Mouse (Mus musculus) hindbrain, embryonic 12.5 days (tissue): ENCODE measurements at regions not wholly inside any gene's neighbourhood (a gene's known extent, or its start where the extent isn't known, plus 50 kb on each side); places are given as distances from the start of the nearest gene placed in this dataset.

ENCODE experiments used
- ATAC-seq: fragments of 200-750 bp; cut with Nextera tagmentation; 2 replicates; pipeline ENCODE4 v1.8.0; 2017; ENCODE audit warnings: moderate TSS enrichment; ENCODE audit not compliant: low FRiP score
- H3K27ac ChIP-seq: fragments of 300-500 bp; sonication (generic); 2 replicates; pipeline ENCODE4 v1.5.1; 2016; ENCODE audit warnings: mild to moderate bottlenecking
- H3K27me3 ChIP-seq: fragments of 300-500 bp; sonication (generic); 2 replicates; pipeline ENCODE4 v1.6.1; 2016; ENCODE audit warnings: mild to moderate bottlenecking
- H3K36me3 ChIP-seq: fragments of 300-500 bp; sonication (generic); 2 replicates; pipeline ENCODE4 v1.6.1; 2016; ENCODE audit warnings: mild to moderate bottlenecking
- H3K4me1 ChIP-seq: fragments of 300-500 bp; sonication (generic); 2 replicates; pipeline ENCODE4 v1.6.1; 2016
- H3K4me2 ChIP-seq: fragments of 300-500 bp; sonication (generic); replicated peaks from 2 replicates; pipeline ENCODE4 v1.6.1; 2016; ENCODE audit warnings: mild to moderate bottlenecking
- H3K4me3 ChIP-seq: fragments of 300-500 bp; sonication (generic); 2 replicates; pipeline ENCODE4 v1.5.1; 2016; ENCODE audit warnings: mild to moderate bottlenecking
- H3K9ac ChIP-seq: fragments of 300-500 bp; sonication (generic); 2 replicates; pipeline ENCODE4 v1.6.1; 2016; ENCODE audit warnings: mild to moderate bottlenecking, moderate library complexity
- H3K9me3 ChIP-seq: fragments of 300-500 bp; sonication (generic); replicated peaks from 2 replicates; pipeline ENCODE4 v1.6.1; 2016; ENCODE audit warnings: mild to moderate bottlenecking
- WGBS: fragments of 180-500 bp; shearing (Covaris S2); methylation state at CpG from one replicate; pipeline ENCODE4 v1.1.7; 2016; 5-methylcytosine and 5-hydroxymethylcytosine counted together

DNA sequence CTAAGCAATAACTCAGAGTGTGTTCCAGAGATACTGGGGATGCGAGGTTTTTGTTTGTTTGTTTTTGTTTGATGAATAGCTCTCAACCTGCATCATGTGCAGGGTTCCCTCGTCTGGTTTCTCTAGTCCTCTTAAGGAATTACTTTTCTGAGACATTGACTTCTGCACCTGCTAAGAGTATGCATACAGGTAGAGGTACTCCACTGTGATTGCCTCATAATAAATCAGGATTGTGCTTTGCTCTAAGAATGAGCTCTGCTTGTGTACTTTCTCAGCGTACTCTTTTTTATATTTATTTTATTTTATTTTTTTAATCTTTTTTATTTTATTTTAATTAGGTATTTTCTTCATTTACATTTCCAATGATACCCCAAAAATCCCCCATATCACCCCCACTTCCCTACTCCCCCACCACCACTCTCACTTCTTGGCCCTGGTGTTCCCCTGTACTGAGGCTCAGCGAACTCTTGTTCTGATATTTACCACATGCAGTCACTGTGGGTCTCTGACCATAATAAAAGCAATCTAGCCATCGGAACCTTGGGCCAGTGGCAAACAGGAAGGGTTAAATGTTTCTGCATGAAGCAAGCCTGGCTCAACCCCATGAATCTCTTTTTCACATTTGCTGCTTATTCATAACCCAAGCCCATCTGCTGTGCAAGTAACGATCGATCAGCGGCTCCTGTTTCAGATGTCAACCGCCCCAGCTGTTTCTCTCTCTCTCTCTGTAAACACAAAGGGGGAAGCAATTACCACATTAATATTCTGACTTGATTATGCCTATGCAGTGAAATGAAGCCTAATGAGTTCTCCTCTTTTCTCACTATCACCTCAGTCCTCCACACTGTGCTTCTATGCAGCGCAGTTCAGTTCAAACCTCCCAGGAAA, 693.8 kb downstream of the Inhba start:
- H3K27ac ChIP-seq: peak overlapping the region; percentile 62
- no peaks in the 10 kb centered on the region for H3K9me3 ChIP-seq
- peak; percentile 91 for ATAC-seq
- H3K36me3 ChIP-seq: no peaks in the 10 kb centered on the region
- no peaks in the 10 kb centered on the region for H3K27me3 ChIP-seq
- no peak overlapping the region for H3K4me2 ChIP-seq
- H3K9ac ChIP-seq: no peak overlapping the region
- WGBS: 57% methylated on average over 10 of the region's 10 CpGs
- H3K4me3 ChIP-seq: no peak overlapping the region
- peaks cover 7% of the 10 kb centered on the region; the same call in 1 of the 2 replicates for H3K4me1 ChIP-seq

DNA sequence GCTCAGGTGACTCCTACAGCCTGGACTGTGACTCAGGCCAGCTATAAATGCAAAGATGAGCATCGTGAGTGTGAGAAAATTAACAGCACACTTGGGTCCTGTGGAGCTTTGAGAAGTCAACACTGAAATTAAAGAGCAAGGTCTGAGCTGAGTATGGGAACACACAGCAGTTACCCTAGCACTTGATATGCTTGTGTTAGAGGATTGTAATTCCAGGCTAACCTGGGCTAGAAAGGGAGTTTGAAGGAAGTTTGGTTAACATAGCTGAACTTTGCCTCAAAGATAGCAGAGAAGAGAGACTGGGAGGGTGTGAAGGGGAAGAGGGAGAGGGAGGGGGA, 694.4 kb downstream of the Inhba start:
- 23% methylated on average over 1 of the region's 1 CpGs for WGBS
- no peaks in the 10 kb centered on the region for H3K27me3 ChIP-seq
- no peaks in the 10 kb centered on the region for H3K9me3 ChIP-seq
- no peak overlapping the region for H3K4me2 ChIP-seq
- peak overlapping the region; percentile 62; the same call in 1 of the 2 replicates for H3K27ac ChIP-seq
- H3K4me1 ChIP-seq: peaks cover 7% of the 10 kb centered on the region; the same call in 1 of the 2 replicates
- H3K36me3 ChIP-seq: no peaks in the 10 kb centered on the region
- no peak overlapping the region for H3K9ac ChIP-seq
- peak; percentile 65 for ATAC-seq
- H3K4me3 ChIP-seq: no peak overlapping the region

DNA sequence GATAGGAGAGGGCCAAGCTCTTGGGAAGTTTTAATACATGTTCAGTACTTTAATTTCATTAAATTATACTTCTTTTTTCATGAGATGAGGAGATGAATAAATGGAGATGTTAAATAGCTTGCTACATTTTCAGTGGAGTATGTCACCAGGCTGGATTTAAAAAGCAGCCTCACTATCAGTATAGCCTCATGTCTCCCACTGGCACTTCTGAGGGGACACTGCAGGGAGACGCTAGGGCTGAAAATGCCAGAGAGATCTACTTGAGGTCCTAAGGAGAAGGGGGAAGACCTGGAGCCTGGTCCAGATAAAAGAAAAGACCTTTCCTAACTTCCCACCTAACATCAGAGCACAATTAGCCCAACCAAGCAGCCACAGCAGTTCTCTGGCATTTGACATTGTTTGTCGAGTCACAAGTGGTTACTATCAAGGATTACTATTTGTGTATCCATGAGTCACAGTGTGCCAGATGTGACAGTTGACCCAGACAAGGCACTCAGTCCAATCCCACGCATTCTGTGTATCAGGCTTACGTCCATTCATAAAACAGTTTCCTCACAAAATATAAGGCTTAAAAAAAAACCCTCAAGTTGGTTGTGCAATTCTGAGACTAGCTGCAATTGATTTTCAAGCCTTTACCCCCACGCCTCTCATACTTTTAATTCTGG, 703.8 kb downstream of the Inhba start:
- ATAC-seq: no peak
- no peak overlapping the region for H3K4me2 ChIP-seq
- no peaks in the 10 kb centered on the region for H3K4me1 ChIP-seq
- no peaks in the 10 kb centered on the region for H3K9me3 ChIP-seq
- WGBS: 77% methylated on average over 5 of the region's 5 CpGs
- H3K27ac ChIP-seq: no peak overlapping the region
- H3K4me3 ChIP-seq: no peak overlapping the region
- no peaks in the 10 kb centered on the region for H3K36me3 ChIP-seq
- no peaks in the 10 kb centered on the region for H3K27me3 ChIP-seq
- no peak overlapping the region for H3K9ac ChIP-seq

DNA sequence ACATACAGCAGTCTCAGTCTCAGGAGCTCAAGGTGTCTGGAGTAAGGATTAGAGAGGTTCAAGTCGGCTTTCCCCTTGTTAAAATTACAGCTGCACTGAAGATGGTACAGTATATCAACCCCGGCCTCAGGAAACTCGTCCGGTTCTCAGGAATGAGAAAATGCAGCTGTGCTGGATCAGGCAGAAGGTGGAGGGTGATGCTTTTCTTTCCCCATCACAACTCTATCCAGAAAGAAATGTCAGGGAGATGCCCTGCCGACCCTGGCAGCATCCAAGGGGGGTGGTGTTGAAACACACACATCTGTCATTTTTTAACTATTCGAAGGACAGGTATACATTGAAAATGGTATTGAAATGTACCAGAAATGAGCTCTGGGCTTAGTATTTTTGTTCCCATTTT, 704.7 kb downstream of the Inhba start:
- Histone ChIP-seq H3K4me3 (no peak overlapping the region), H3K9ac (no peak overlapping the region), H3K4me1 (no peaks in the 10 kb centered on the region), H3K27ac (no peak overlapping the region), H3K36me3 (no peaks in the 10 kb centered on the region), H3K9me3 (no peaks in the 10 kb centered on the region), H3K4me2 (no peak overlapping the region), H3K27me3 (no peaks in the 10 kb centered on the region)
- WGBS: 64% methylated on average over 6 of the region's 6 CpGs
- ATAC-seq: no peak

DNA sequence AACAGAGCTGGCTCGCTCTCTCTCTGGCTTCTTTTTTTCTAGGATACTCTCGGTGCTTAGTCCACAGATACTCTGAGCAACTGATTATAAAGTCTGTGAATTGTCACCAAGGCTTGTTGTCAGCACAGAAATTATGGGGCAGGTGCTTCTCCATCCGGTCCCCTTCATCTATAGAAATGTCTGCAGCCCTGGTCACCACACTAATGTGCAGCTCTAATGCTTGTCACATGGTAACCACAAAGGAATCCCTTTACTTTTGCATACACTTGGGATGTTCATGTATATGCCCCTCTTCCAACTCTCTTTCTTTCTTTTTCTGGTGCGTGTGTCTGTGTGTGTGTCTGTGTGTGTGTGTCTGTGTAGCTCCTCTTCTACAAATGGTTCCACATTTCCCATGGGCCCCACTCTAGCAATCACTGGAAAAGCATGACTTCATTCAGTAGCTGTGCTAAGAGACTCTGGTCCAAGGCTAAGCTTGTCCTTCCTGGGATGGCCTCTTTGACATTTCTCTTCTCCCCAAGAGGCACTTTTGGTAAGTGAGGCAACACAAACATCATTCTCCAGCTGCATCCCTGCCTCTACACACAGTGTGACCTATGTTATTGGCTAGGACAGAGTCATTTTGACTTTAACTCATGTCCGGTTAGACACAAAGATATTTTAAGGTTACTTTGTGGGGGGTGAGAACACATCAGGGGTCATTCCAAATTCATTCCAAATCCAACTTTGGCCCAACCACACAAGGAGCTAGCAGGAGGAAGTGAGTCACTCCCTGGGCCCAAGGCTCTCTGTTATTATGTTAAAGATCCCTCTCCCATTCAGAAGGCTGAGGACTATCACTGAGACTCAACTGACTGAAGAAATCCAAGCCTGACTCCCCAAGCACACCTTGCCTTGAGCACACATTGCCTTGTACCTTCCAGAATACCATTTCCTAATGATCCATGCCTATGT, 705.4 kb downstream of the Inhba start:
- Histone ChIP-seq H3K27me3 (no peaks in the 10 kb centered on the region), H3K4me2 (no peak overlapping the region), H3K36me3 (no peaks in the 10 kb centered on the region), H3K4me3 (no peak overlapping the region), H3K4me1 (no peaks in the 10 kb centered on the region), H3K9me3 (no peaks in the 10 kb centered on the region), H3K27ac (no peak overlapping the region), H3K9ac (no peak overlapping the region)
- WGBS: 62% methylated on average over 5 of the region's 5 CpGs
- no peak for ATAC-seq

DNA sequence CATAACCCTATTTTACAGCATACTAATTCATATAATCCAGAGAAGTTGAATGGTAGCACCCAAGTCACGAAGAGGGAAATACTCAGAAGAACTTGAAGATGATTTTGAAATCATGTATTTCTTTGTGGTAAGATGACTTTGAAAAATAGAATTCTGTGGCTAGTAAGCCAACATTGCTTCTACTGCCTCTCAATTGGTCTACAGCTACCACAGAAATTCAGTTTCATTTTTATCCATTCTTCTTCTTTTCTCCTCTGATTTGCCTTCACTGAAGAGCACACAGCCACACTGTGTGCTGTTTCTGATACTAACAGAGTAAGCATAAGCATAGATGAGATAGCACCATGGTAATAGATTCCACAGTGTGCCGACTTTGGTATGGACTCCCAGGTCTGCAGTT, 708.4 kb downstream of the Inhba start:
- 85% methylated on average over 2 of the region's 2 CpGs for WGBS
- ATAC-seq: no peak

DNA sequence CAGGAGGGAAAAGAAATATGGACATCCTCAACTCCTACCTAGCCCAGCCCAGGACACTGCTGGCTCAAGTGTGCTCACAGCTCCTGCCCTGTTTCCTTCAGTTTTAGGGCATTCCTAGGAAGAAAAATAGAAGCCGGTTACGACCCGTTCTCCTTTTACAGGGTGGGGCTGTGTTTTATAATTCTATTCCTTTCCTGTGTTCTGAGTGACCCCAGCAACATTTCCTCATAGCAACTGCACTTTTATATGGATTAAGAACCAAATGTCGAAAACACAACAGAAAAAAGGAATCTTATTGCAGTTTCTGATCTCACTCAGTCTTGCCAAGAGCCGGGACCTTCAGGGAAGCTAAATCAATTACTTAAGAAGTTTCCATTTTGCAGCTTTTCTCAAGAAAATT, 713.7 kb downstream of the Inhba start:
- 85% methylated on average over 5 of the region's 5 CpGs for WGBS
- Histone ChIP-seq H3K9me3 (no peaks in the 10 kb centered on the region), H3K4me3 (no peak overlapping the region), H3K27ac (no peak overlapping the region), H3K4me1 (no peaks in the 10 kb centered on the region), H3K9ac (no peak overlapping the region), H3K36me3 (no peaks in the 10 kb centered on the region), H3K27me3 (no peaks in the 10 kb centered on the region), H3K4me2 (no peak overlapping the region)
- ATAC-seq: no peak

More for the DNA sequence above, 708.4 kb downstream of the Inhba start:
- Histone ChIP-seq H3K9me3 (no peaks in the 10 kb centered on the region), H3K36me3 (no peaks in the 10 kb centered on the region), H3K27me3 (no peaks in the 10 kb centered on the region), H3K4me2 (no peak overlapping the region), H3K27ac (no peak overlapping the region), H3K9ac (no peak overlapping the region), H3K4me3 (no peak overlapping the region), H3K4me1 (no peaks in the 10 kb centered on the region)

DNA sequence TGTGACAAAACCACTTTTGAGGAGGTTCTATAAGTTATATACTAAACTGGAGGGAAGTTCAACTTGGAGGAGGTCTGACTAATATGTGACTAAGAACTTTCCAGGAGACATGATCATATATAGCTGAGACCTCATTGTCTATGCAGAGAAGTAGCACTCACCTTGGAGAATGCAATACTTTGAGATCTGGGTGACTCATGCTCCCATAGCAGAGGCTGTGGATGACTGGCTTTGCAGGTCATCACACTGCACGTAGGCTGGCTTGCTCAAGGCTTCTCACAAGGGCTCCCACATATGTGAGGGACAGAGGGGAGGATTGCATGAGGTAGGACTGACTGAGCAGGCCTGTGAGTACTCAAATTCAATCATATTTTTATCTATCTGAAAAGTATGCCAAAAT, 726.7 kb downstream of the Inhba start:
- Histone ChIP-seq H3K4me2 (no peak overlapping the region), H3K4me1 (no peaks in the 10 kb centered on the region), H3K9ac (no peak overlapping the region), H3K27me3 (no peaks in the 10 kb centered on the region), H3K4me3 (no peak overlapping the region), H3K9me3 (no peaks in the 10 kb centered on the region), H3K27ac (no peak overlapping the region), H3K36me3 (no peaks in the 10 kb centered on the region)
- no peak for ATAC-seq
- WGBS: 79% methylated on average over 1 of the region's 1 CpGs

DNA sequence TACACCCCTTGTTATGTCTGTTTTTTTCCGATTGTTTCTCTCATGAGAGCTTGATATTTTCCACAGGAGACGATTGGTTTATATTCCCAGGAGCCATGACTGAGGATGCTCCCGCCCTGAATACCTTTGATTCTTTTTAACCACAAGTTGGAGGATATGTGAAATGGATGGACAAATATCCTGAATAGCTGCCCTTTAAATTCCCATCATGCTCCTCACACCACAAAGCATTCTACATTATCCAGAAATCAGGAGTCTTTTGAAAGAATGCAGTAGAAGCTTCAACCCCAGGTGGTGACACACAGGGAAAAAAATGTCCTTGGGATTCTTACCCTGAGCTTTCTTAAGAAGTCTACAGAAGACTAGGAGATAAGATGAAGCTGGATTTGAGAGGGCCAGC, 727.9 kb downstream of the Inhba start:
- no peak overlapping the region for H3K27ac ChIP-seq
- no peak overlapping the region for H3K4me2 ChIP-seq
- H3K9me3 ChIP-seq: no peaks in the 10 kb centered on the region
- no peak overlapping the region for H3K4me3 ChIP-seq
- no peaks in the 10 kb centered on the region for H3K4me1 ChIP-seq
- H3K36me3 ChIP-seq: no peaks in the 10 kb centered on the region
- H3K27me3 ChIP-seq: no peaks in the 10 kb centered on the region
- ATAC-seq: no peak
- no peak overlapping the region for H3K9ac ChIP-seq
- 90% methylated on average over 3 of the region's 3 CpGs for WGBS

DNA sequence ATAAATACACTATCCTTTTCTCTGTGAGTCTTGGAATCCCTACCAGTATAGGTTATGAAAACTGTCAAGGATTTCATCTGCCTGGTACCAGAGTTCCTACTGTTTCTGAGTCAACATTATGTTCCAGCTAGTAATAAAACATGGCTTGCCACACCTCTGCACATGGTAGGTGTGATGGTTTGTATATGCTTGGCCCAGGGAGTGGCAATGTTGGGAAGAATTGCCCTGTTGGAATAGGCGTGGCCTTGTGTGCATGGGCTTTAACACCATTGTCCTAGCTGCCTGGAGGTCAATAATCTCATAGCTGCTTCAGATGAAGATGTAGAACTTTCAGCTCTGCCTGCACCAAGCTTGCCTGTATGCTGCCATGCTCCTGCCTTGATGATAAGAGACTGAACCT, 732.6 kb downstream of the Inhba start:
- WGBS: 79% methylated on average over 1 of the region's 1 CpGs
- Histone ChIP-seq H3K9me3 (no peaks in the 10 kb centered on the region), H3K4me1 (no peaks in the 10 kb centered on the region), H3K4me3 (no peak overlapping the region), H3K27ac (no peak overlapping the region), H3K27me3 (no peaks in the 10 kb centered on the region), H3K9ac (no peak overlapping the region), H3K36me3 (no peaks in the 10 kb centered on the region), H3K4me2 (no peak overlapping the region)
- no peak for ATAC-seq

DNA sequence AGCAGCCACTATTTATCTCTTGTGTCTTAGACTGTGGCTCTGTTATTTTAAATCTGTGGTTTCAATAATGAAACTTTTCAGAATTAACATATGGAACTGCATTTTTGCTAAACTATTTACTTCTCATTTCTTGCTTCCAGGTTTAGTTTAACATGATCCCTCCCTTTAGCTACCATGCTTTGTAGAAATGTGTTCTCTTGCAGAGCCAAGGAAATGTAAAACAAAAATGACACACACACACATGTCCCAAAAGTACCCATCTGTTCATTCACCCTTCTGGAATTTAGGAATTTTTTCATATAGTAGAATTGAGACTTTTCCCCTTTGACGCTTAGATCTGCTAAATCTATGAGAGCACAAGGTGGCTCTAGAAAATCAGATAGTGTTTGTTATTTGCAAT, 734.0 kb downstream of the Inhba start:
- H3K36me3 ChIP-seq: no peaks in the 10 kb centered on the region
- no peak overlapping the region for H3K27ac ChIP-seq
- H3K27me3 ChIP-seq: no peaks in the 10 kb centered on the region
- no peak overlapping the region for H3K4me2 ChIP-seq
- H3K4me1 ChIP-seq: no peaks in the 10 kb centered on the region
- WGBS: 93% methylated on average over 1 of the region's 1 CpGs
- no peak overlapping the region for H3K9ac ChIP-seq
- no peak overlapping the region for H3K4me3 ChIP-seq
- ATAC-seq: no peak
- H3K9me3 ChIP-seq: no peaks in the 10 kb centered on the region

DNA sequence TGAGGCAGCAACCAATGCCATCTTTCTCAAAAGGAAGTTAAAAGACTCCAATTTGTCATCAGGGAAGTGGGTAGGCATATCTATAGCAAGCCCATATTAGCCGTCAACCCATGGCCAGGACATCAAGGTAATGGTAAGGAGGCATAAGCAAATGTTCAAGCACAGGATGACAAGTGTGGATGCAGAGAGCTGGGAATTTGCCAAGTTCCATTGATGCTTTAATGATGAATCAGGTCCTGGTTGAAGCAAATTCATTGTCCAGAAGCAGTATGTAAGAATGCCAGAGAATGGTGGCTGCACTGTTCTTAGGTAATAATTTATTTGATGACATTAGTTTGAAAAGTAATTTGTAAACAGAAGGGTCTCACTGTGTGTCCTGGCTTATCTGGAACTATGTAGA, 734.8 kb downstream of the Inhba start:
- H3K4me2 ChIP-seq: no peak overlapping the region

More for the DNA sequence above, 734.8 kb downstream of the Inhba start:
- no peak overlapping the region for H3K9ac ChIP-seq
- no peak overlapping the region for H3K27ac ChIP-seq
- H3K4me1 ChIP-seq: no peaks in the 10 kb centered on the region
- no peaks in the 10 kb centered on the region for H3K36me3 ChIP-seq
- 88% methylated on average over 1 of the region's 1 CpGs for WGBS
- H3K27me3 ChIP-seq: no peaks in the 10 kb centered on the region
- H3K9me3 ChIP-seq: no peaks in the 10 kb centered on the region
- ATAC-seq: no peak
- H3K4me3 ChIP-seq: no peak overlapping the region
